ENCODE assay signal across 11 mouse cellular contexts in genomic region chr3:52195486-52195885, GRCm38 (mm10).
A peak's percentile ranks its signal among the peaks of the same experiment; 100 is the strongest.
DNase-seq lines count a peak whose midpoint lies in the region; ATAC-seq and TF ChIP-seq lines count a peak whose summit lies in the region.
"Had no signal": no experiment of that assay in that cellular context is flagged by ENCODE, and none has a peak within 500 bp of the region (broad histone marks: within the 10 kb centered on the region; RNA-seq: fewer than 3 reads in every experiment).

No protein-coding gene starts in this region.

- H3K4me3 ChIP-seq in kidney, embryonic 14.5 days (ENCODE audit: low read length) = no peak overlapping the region; the same call in 1 of the 2 replicates
- peak overlapping the region; percentile 57; the same call in 1 of the 2 replicates for H3K4me3 ChIP-seq in forebrain, embryonic 10.5 days
- no peak overlapping the region for H3K4me3 ChIP-seq in hindbrain, postnatal 0 days (ENCODE audit: low read length)
- peak overlapping the region; percentile 39; the same call in 1 of the 2 replicates for H3K4me3 ChIP-seq in midbrain, postnatal 0 days (ENCODE audit: low read depth, low read length)

- TF ChIP-seq CTCF in hindbrain, postnatal 0 days (IDR thresholded peaks at IDR 0.05; ENCODE audit: low read depth) = no peak
- no peak for TF ChIP-seq CTCF in midbrain, postnatal 0 days (IDR thresholded peaks at IDR 0.05)

- no peak overlapping the region for H3K27ac ChIP-seq in kidney, embryonic 14.5 days (ENCODE audit: low read depth, low read length)
- H3K27ac ChIP-seq in forebrain, embryonic 10.5 days = peak overlapping the region; percentile 97
- H3K27ac ChIP-seq in hindbrain, postnatal 0 days = no peak overlapping the region
- peak overlapping the region; percentile 71; the same call in 1 of the 2 replicates for H3K27ac ChIP-seq in midbrain, postnatal 0 days (ENCODE audit: low read depth, low read length)
- H3K27ac ChIP-seq: liver, embryonic 14.5 days had no signal

- DNase-seq in kidney, postnatal 10 days = no peak
- DNase-seq in forebrain, embryonic 10.5 days (ENCODE audit: extremely low spot score, low spot score) = no peak
- DNase-seq in hindbrain, postnatal 0 days (ENCODE audit: low spot score) = no peak
- no peak for DNase-seq in midbrain, postnatal 0 days (ENCODE audit: low spot score)
- DNase-seq in ovary, postnatal 10 days (ENCODE audit: low spot score) = no peak
- DNase-seq in spleen, adult 18-20 months = no peak
- DNase-seq: adrenal gland, adult 2 months; kidney, postnatal 36 days had no signal

- H3K4me2 ChIP-seq in kidney, embryonic 14.5 days (replicated peaks; ENCODE audit: low read depth, low read length) = peak overlapping the region; percentile 73; the same call in 1 of the 2 replicates
- H3K4me2 ChIP-seq in hindbrain, postnatal 0 days (ENCODE audit: low read depth, low read length) = peak overlapping the region; percentile 85; the same call in 1 of the 2 replicates
- H3K4me2 ChIP-seq in midbrain, postnatal 0 days (ENCODE audit: low read depth, low read length, poor library complexity, severe bottlenecking) = peak overlapping the region; percentile 92

- H3K27me3 ChIP-seq in kidney, embryonic 14.5 days (ENCODE audit: control insufficient read depth, insufficient read depth, low read length) = no peaks in the 10 kb centered on the region
- H3K27me3 ChIP-seq in forebrain, embryonic 10.5 days (ENCODE audit: poor library complexity, severe bottlenecking) = peaks cover 12% of the 10 kb centered on the region
- H3K27me3 ChIP-seq in hindbrain, postnatal 0 days (ENCODE audit: insufficient read depth, low read length) = no peaks in the 10 kb centered on the region
- no peaks in the 10 kb centered on the region for H3K27me3 ChIP-seq in midbrain, postnatal 0 days (ENCODE audit: insufficient read depth, low read length)

- no peak overlapping the region for H3K9ac ChIP-seq in kidney, embryonic 14.5 days (ENCODE audit: low read depth, low read length)
- H3K9ac ChIP-seq in hindbrain, postnatal 0 days (replicated peaks; ENCODE audit: low read length) = peak overlapping the region; percentile 65; the same call in 1 of the 2 replicates
- H3K9ac ChIP-seq in midbrain, postnatal 0 days (replicated peaks; ENCODE audit: low read length, poor library complexity, severe bottlenecking) = 0 out of 2 replicates have a peak overlapping the region, but pooled peaks have one; percentile 72
- H3K9ac ChIP-seq: liver, embryonic 14.5 days had no signal

- 46% methylated on average over 3 of the region's 3 CpGs for WGBS in kidney, embryonic 14.5 days
- 74% methylated on average over 3 of the region's 3 CpGs for WGBS in forebrain, embryonic 10.5 days
- 77% methylated on average over 3 of the region's 3 CpGs for WGBS in hindbrain, postnatal 0 days
- 83% methylated on average over 3 of the region's 3 CpGs for WGBS in midbrain, postnatal 0 days

- no peak for ATAC-seq in kidney, embryonic 14.5 days (ENCODE audit: low FRiP score, low TSS enrichment)
- no peak for ATAC-seq in hindbrain, postnatal 0 days
- no peak for ATAC-seq in midbrain, postnatal 0 days (ENCODE audit: low FRiP score)
- ATAC-seq in cerebellum, adult (ENCODE audit: insufficient number of reproducible peaks, low FRiP score, low TSS enrichment) = no peak

- H3K4me1 ChIP-seq in kidney, embryonic 14.5 days (ENCODE audit: control insufficient read depth, insufficient read depth, low read length) = peaks cover 15% of the 10 kb centered on the region
- H3K4me1 ChIP-seq in forebrain, embryonic 10.5 days = peaks cover 32% of the 10 kb centered on the region
- peaks cover 4% of the 10 kb centered on the region; the same call in 1 of the 2 replicates for H3K4me1 ChIP-seq in hindbrain, postnatal 0 days (ENCODE audit: insufficient read depth, low read length)
- H3K4me1 ChIP-seq in midbrain, postnatal 0 days (ENCODE audit: insufficient read depth, low read length) = peaks cover 6% of the 10 kb centered on the region

- H3K9me3 ChIP-seq in kidney, embryonic 14.5 days (ENCODE audit: control insufficient read depth, low read length) = no peaks in the 10 kb centered on the region
- no peaks in the 10 kb centered on the region for H3K9me3 ChIP-seq in forebrain, embryonic 10.5 days
- H3K9me3 ChIP-seq in hindbrain, postnatal 0 days (ENCODE audit: low read length) = no peaks in the 10 kb centered on the region
- H3K9me3 ChIP-seq in midbrain, postnatal 0 days (ENCODE audit: low read length) = no peaks in the 10 kb centered on the region

- no peaks in the 10 kb centered on the region for H3K36me3 ChIP-seq in kidney, embryonic 14.5 days (ENCODE audit: control insufficient read depth, insufficient read depth, low read length)
- H3K36me3 ChIP-seq in forebrain, embryonic 10.5 days (replicated peaks) = no peaks in the 10 kb centered on the region
- H3K36me3 ChIP-seq in hindbrain, postnatal 0 days (ENCODE audit: insufficient read depth, low read length) = no peaks in the 10 kb centered on the region
- H3K36me3 ChIP-seq in midbrain, postnatal 0 days (ENCODE audit: insufficient read depth, low read length) = no peaks in the 10 kb centered on the region

Comparison
In these comparisons a context has a peak if more than half of its experiments do, and no peak if none do; other contexts are left out.
1. H3K27ac ChIP-seq: peak in forebrain, embryonic 10.5 days (single experiment) and midbrain, postnatal 0 days (single experiment); none in kidney, embryonic 14.5 days (single experiment) and hindbrain, postnatal 0 days (single experiment).
2. H3K4me3 ChIP-seq: peak in forebrain, embryonic 10.5 days (single experiment) and midbrain, postnatal 0 days (single experiment); none in kidney, embryonic 14.5 days (single experiment) and hindbrain, postnatal 0 days (single experiment).
3. Peak in every context shown above with its lines, with median percentiles within 50 percentile points of each other: H3K4me2 ChIP-seq.